Comparison of ENCODE assay signal across 18 mouse cellular contexts in genomic region chr7:75216180-75216579, GRCm38 (mm10).
DNase-seq lines count a peak whose midpoint lies in the region; TF ChIP-seq lines count a peak whose summit lies in the region.
"Had no signal": no experiment of that assay in that cellular context is flagged by ENCODE, and none has a peak within 500 bp of the region (broad histone marks: within the 10 kb centered on the region; RNA-seq: fewer than 3 reads in every experiment).

No protein-coding gene starts in this region.

- no peaks in the 10 kb centered on the region for H3K27me3 ChIP-seq in cerebellum, adult 2 months (ENCODE audit: control insufficient read depth, insufficient read depth, low read length)
- H3K27me3 ChIP-seq: CH12.LX, Patski had no signal

- TF ChIP-seq CTCF in cerebellum, adult 2 months (IDR thresholded peaks at IDR 0.05; ENCODE audit: borderline replicate concordance, insufficient read depth, low read depth, low read length): no peak

- no peak overlapping the region for H3K4me3 ChIP-seq in cerebellum, adult 2 months (replicated peaks; ENCODE audit: insufficient read depth, low read depth, low read length)

- 38% methylated on average over 7 of the region's 7 CpGs for WGBS in cerebellum, adult 2 months

- TF ChIP-seq POLR2A in cerebellum, adult 2 months (IDR thresholded peaks at IDR 0.05; ENCODE audit: borderline replicate concordance, insufficient read depth, low read length): no peak

- peaks cover 24% of the 10 kb centered on the region for H3K4me1 ChIP-seq in cerebellum, adult 2 months (ENCODE audit: control insufficient read depth, insufficient read depth, low read length)

- DNase-seq in cerebellum, adult 18-20 months: peak; percentile 39 to 40
- no peak for DNase-seq in cerebellum, postnatal 10 days
- DNase-seq in cerebellum, adult 2 months: peak; percentile 41 to 50
- no peak for DNase-seq in cerebellum, adult 9-11 months
- DNase-seq in cerebellum, postnatal 25 days: peak; percentile 48 to 52
- no peak for DNase-seq in cerebellum, adult 11-12 months
- DNase-seq: adrenal gland, adult 2 months; adrenal gland, adult 8-10 months; adrenal gland, postnatal 10 days; adrenal gland, postnatal 14 days; adrenal gland, postnatal 25 days; adrenal gland, postnatal 36 days; B cell, adult 2 months; cerebellum, adult 11 months; cerebellum, adult 8-10 months; cerebellum, adult 9-10 months had no signal

- H3K27ac ChIP-seq in cerebellum, adult 2 months (ENCODE audit: insufficient read depth, low read length): 0 out of 2 replicates have a peak overlapping the region, but pooled peaks have one; percentile 55

Comparison
In these comparisons a context has a peak if more than half of its experiments do, and no peak if none do; other contexts are left out.
1. DNase-seq: peak in cerebellum, adult 18-20 months (2 of 2), cerebellum, adult 2 months (2 of 2) and cerebellum, postnatal 25 days (2 of 2); none in cerebellum, postnatal 10 days (0 of 2), cerebellum, adult 9-11 months (single experiment) and cerebellum, adult 11-12 months (single experiment).